Mouse (Mus musculus) kidney, adult 2 months (tissue): Measurements from ENCODE around the gene Fan1.

Experiments used
- CTCF ChIP-seq: fragments of 200-500 bp; conservative IDR thresholded peaks from 2 replicates; pipeline ENCODE4 v1.5.1; 2011; ENCODE audit warnings: low read depth, mild to moderate bottlenecking, control low read depth, low read length, moderate library complexity, mixed read lengths; ENCODE audit not compliant: insufficient read depth, insufficient read length
- POLR2A ChIP-seq: fragments of 200-500 bp; IDR thresholded peaks from one replicate; pipeline ENCODE4 v1.6.1; 2011; ENCODE audit warnings: low read depth, low read length, control low read depth

DNA sequence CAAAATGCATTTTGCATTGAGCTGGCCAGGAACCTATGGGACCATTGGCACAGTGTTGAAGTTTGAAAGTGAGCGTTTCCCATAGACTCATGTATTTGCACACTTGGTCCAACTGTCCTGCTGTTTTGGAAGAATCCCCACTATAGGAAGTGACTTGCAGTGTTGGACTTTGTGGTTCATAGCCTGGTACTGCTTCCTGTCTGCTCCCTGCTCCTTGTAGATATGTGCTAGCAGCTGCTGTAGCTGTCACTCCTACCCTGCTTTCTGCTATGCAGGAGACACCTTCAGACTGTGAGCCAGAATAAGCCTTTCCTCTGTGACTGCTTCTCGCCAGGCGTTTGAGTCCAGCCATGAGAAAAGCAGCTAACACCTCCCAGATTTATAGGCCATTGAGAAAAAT, 42.6 kb downstream of the Fan1 start:
- TF ChIP-seq CTCF (no peak), POLR2A (no peak)
